Mouse (Mus musculus) kidney, embryonic 15.5 days (tissue): ENCODE data around the gene Daxx. TPM values are rescaled to one million over a fixed set of nuclear protein-coding genes. Genes with fewer than 3 reads are reported as not detected.

Experiments used
- ATAC-seq: fragments of 200-750 bp; cut with Nextera tagmentation; replicated peaks from 2 replicates; pipeline ENCODE4 v1.8.0; 2017; ENCODE audit warnings: moderate TSS enrichment; ENCODE audit not compliant: low FRiP score
- H3K27ac ChIP-seq: fragments of 300-500 bp; sonication (generic); 2 replicates; pipeline ENCODE4 v1.5.1; 2015; ENCODE audit warnings: mild to moderate bottlenecking, inconsistent platforms
- H3K27me3 ChIP-seq: fragments of 300-500 bp; sonication (generic); 2 replicates; pipeline ENCODE4 v1.6.1; 2015; ENCODE audit warnings: inconsistent platforms
- H3K36me3 ChIP-seq: fragments of 300-500 bp; sonication (generic); 2 replicates; pipeline ENCODE4 v1.6.1; 2015; ENCODE audit warnings: inconsistent platforms
- H3K4me1 ChIP-seq: fragments of 300-500 bp; sonication (generic); 2 replicates; pipeline ENCODE4 v1.6.1; 2015; ENCODE audit warnings: inconsistent platforms
- H3K4me2 ChIP-seq: fragments of 300-500 bp; sonication (generic); 2 replicates; pipeline ENCODE4 v1.6.1; 2015; ENCODE audit warnings: moderate library complexity, mild to moderate bottlenecking, inconsistent platforms
- H3K4me3 ChIP-seq: fragments of 300-500 bp; sonication (generic); replicated peaks from 2 replicates; pipeline ENCODE4 v1.5.1; 2015; ENCODE audit warnings: mild to moderate bottlenecking, inconsistent platforms
- H3K9ac ChIP-seq: fragments of 300-500 bp; sonication (generic); 2 replicates; pipeline ENCODE4 v1.6.1; 2015; ENCODE audit warnings: mild to moderate bottlenecking, inconsistent platforms
- H3K9me3 ChIP-seq: fragments of 300-500 bp; sonication (generic); replicated peaks from 2 replicates; pipeline ENCODE4 v1.6.1; 2016; ENCODE audit warnings: inconsistent platforms
- WGBS: fragments of 180-500 bp; shearing (Covaris S2); methylation state at CpG from one replicate; pipeline ENCODE4 v1.1.7; 2015; ENCODE audit warnings: mixed read lengths; 5-methylcytosine and 5-hydroxymethylcytosine counted together
- polyA plus RNA-seq: library from polyadenylated mRNA; unstranded; fragments of >200 nt; fragmentation: Nextera tagmentation; extraction: Ambion mirVana; gene quantifications from 2 replicates; pipeline ENCODE4 v1.2.1, GENCODE M21; 2015

Gene Daxx
- polyA plus RNA-seq, 1 experiment from 2014 or later, result 60.0 TPM

GRCm38 (mm10) chr17:33908331-33909076, 710 bp upstream of the Daxx start:
- H3K27me3 ChIP-seq, result no peaks in the 10 kb centered on the region
- WGBS, result under 1% methylated on average over 44 of the region's 44 CpGs
- H3K36me3 ChIP-seq, result peaks cover 27% of the 10 kb centered on the region
- peak overlapping the region; percentile 66 for H3K4me3 ChIP-seq
- H3K27ac ChIP-seq, result peak overlapping the region; percentile 94
- no peaks in the 10 kb centered on the region for H3K9me3 ChIP-seq
- peaks cover 40% of the 10 kb centered on the region for H3K4me1 ChIP-seq
- H3K4me2 ChIP-seq, result peak overlapping the region; percentile 98
- ATAC-seq, result peak; percentile 63
- peak overlapping the region; percentile 68 for H3K9ac ChIP-seq

GRCm38 (mm10) chr17:33909869-33910250, 646 bp downstream of the Daxx start:
- peaks cover 40% of the 10 kb centered on the region for H3K36me3 ChIP-seq
- 0 out of 2 replicates have a peak, but pooled peaks have one; percentile 6 for ATAC-seq
- H3K4me3 ChIP-seq, result peak overlapping the region; percentile 66
- peaks cover 42% of the 10 kb centered on the region for H3K4me1 ChIP-seq
- H3K9me3 ChIP-seq, result no peaks in the 10 kb centered on the region
- peak overlapping the region; percentile 77 for H3K9ac ChIP-seq
- under 1% methylated on average over 14 of the region's 14 CpGs for WGBS
- peak overlapping the region; percentile 98 for H3K4me2 ChIP-seq
- H3K27me3 ChIP-seq, result no peaks in the 10 kb centered on the region
- peak overlapping the region; percentile 84 for H3K27ac ChIP-seq

- H3K27ac ChIP-seq, result peak overlapping the region; percentile 84
- H3K4me2 ChIP-seq, result peak overlapping the region; percentile 98
- no peaks in the 10 kb centered on the region for H3K9me3 ChIP-seq
- H3K4me1 ChIP-seq, result peaks cover 48% of the 10 kb centered on the region
- peak overlapping the region; percentile 77 for H3K9ac ChIP-seq
- WGBS, result 41% methylated on average over 11 of the region's 11 CpGs
- no peak for ATAC-seq
- no peaks in the 10 kb centered on the region for H3K27me3 ChIP-seq
- H3K4me3 ChIP-seq, result peak overlapping the region; percentile 66
- H3K36me3 ChIP-seq, result peaks cover 45% of the 10 kb centered on the region
Observed at GRCm38 (mm10) chr17:33910346-33911051, 1.3 kb downstream of the Daxx start.

DNA sequence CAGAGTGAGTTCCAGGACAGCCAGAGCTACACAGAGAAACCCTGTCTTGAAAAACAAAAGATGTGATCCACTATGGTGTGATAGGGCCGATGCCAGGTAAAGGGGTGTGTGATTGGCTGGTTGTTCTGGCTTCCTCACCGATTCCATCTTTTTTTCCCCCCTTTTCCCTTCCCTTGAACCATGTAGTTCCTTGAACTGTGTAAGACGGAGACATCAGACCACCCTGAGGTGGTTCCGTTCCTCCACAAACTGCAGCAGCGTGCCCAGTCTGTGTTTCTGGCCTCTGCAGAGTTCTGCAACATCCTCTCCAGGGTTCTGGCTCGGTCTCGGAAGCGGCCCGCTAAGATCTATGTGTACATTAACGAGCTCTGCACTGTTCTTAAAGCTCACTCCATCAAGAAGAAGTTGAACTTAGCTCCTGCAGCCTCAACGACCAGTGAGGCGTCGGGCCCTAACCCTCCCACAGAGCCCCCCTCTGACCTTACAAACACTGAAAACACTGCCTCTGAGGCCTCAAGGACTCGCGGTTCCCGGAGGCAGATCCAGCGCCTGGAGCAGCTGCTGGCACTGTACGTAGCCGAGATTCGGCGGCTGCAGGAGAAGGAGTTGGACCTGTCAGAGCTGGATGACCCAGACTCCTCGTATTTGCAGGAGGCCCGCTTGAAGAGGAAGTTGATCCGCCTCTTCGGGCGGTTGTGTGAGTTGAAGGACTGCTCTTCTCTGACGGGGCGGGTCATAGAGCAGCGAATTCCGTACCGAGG, 2.0 kb downstream of the Daxx start:
- 62% methylated on average over 31 of the region's 31 CpGs for WGBS
- no peak for ATAC-seq

DNA sequence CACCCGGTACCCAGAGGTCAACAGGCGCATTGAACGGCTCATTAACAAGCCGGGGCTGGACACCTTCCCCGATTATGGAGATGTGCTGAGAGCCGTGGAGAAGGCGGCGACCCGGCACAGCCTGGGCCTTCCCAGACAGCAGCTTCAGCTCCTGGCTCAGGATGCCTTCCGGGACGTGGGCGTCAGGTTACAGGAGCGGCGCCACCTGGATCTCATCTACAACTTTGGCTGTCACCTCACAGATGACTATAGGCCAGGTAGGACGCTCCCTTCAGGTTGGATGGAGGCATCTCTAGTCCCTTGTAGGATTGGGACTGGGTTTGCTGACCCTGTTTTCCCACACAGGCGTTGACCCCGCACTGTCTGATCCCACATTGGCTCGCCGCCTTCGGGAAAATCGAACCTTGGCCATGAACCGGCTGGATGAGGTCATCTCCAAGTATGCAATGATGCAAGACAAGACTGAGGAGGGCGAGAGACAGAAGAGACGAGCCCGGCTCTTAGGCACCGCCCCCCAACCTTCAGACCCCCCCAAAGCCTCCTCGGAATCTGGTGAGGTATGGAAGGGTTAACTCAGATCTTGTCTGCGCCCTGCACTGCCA, 2.7 kb downstream of the Daxx start:
- ATAC-seq, result no peak
- Histone ChIP-seq H3K27me3 (no peaks in the 10 kb centered on the region), H3K4me3 (peak overlapping the region; percentile 14), H3K36me3 (peaks cover 45% of the 10 kb centered on the region), H3K4me2 (peak overlapping the region; percentile 98), H3K27ac (peak overlapping the region; percentile 51), H3K4me1 (peaks cover 55% of the 10 kb centered on the region), H3K9me3 (no peaks in the 10 kb centered on the region), H3K9ac (peak overlapping the region; percentile 5; the same call in 1 of the 2 replicates)
- 49% methylated on average over 28 of the region's 28 CpGs for WGBS

More for the DNA sequence above, 2.0 kb downstream of the Daxx start:
- Histone ChIP-seq H3K4me1 (peaks cover 49% of the 10 kb centered on the region), H3K27ac (peak overlapping the region; percentile 51), H3K27me3 (no peaks in the 10 kb centered on the region), H3K4me2 (peak overlapping the region; percentile 98), H3K36me3 (peaks cover 45% of the 10 kb centered on the region), H3K9ac (0 out of 2 replicates have a peak overlapping the region, but pooled peaks have one; percentile 5), H3K9me3 (no peaks in the 10 kb centered on the region), H3K4me3 (peak overlapping the region; percentile 14)

- Histone ChIP-seq H3K9me3 (no peaks in the 10 kb centered on the region), H3K4me3 (no peak overlapping the region), H3K27me3 (no peaks in the 10 kb centered on the region), H3K36me3 (peaks cover 51% of the 10 kb centered on the region), H3K9ac (no peak overlapping the region), H3K4me2 (no peak overlapping the region), H3K4me1 (peaks cover 60% of the 10 kb centered on the region), H3K27ac (no peak overlapping the region)
- ATAC-seq, result no peak
- WGBS, result 89% methylated on average over 10 of the region's 10 CpGs
Observed at GRCm38 (mm10) chr17:33913264-33913663, 4.0 kb downstream of the Daxx start.

GRCm38 (mm10) chr17:33913905-33914304, 4.7 kb downstream of the Daxx start:
- Histone ChIP-seq H3K9me3 (no peaks in the 10 kb centered on the region), H3K36me3 (peaks cover 54% of the 10 kb centered on the region), H3K4me3 (no peak overlapping the region), H3K9ac (no peak overlapping the region), H3K27ac (no peak overlapping the region), H3K27me3 (no peaks in the 10 kb centered on the region), H3K4me2 (no peak overlapping the region), H3K4me1 (peaks cover 63% of the 10 kb centered on the region)
- 93% methylated on average over 8 of the region's 8 CpGs for WGBS
- ATAC-seq, result no peak

DNA sequence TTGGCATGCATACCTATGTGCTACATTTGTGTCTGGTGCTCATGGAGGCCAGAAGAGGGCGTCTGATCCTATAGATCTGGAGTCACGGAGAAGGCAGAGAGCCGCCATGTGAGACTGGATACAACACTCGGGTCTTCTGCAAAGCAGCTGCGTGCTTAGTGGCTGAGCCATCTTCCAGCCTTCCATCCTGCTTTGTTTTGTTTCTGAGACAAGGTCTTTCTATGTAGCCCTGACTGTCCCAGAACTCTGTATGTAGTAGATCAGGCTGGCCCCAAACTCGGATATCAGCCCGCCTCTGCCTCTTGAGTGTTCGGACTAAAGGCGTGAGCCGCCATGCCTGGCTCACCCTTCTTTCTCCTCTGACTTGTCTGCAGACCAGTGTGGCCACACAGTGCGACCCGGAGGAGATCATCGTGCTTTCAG, 5.8 kb downstream of the Daxx start:
- WGBS, result 79% methylated on average over 13 of the region's 13 CpGs
- Histone ChIP-seq H3K36me3 (peaks cover 54% of the 10 kb centered on the region), H3K9ac (no peak overlapping the region), H3K4me1 (peaks cover 72% of the 10 kb centered on the region), H3K27me3 (no peaks in the 10 kb centered on the region), H3K4me3 (peak overlapping the region; percentile 64; the same call in 1 of the 2 replicates), H3K27ac (peak overlapping the region; percentile 10; the same call in 1 of the 2 replicates), H3K9me3 (no peaks in the 10 kb centered on the region), H3K4me2 (peak overlapping the region; percentile 62)
- no peak for ATAC-seq

DNA sequence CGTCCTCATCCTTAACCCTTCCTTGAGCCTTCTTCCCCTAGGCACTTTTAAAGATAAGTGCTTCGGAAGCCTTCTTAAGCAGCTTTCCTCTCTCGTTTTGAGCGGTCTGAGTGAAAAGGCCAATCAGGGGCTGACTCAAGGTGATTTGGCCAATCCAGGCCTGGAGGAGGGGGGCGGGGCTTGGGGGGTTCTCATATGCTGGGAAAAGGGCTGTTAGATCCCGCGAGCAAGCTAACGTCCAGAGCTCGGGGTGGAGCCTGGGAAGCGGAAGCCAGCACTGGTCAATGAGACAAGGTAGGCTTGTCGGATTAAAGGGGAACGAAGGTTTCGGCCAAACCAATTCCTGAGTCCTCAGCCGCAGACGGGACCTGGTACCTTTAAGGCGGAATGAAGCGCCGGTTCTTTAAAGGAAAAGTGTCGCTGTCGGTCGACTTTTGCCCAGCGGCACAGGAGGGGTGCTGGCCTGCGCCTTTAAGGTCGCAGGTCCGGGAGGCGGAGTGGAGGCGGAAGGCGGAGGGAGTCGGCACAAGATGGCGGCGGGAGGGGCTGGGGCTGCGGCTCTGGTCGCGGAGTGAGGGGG, 6.5 kb downstream of the Daxx start, which contains the start of the genes Tapbp and Zbtb22:
Gene Tapbp (plus strand): TSS at position 229 of the 580 bp plus-strand sequence.
Gene Zbtb22 (plus strand): TSS at position 234 of the 580 bp plus-strand sequence.
- peak within 1 kb of the TSS; percentile 92 for H3K27ac ChIP-seq
- H3K9ac ChIP-seq, result peak within 1 kb of the TSS; percentile 57
- no peaks in the 10 kb centered on the region for H3K27me3 ChIP-seq
- peak within 1 kb of the TSS; percentile 64 for H3K4me3 ChIP-seq
- peaks cover 52% of the 10 kb centered on the region for H3K36me3 ChIP-seq
- WGBS, result under 1% methylated on average over 34 of the region's 34 CpGs
- peak; percentile 92 for ATAC-seq
- no peaks in the 10 kb centered on the region for H3K9me3 ChIP-seq
- peak within 1 kb of the TSS; percentile 62 for H3K4me2 ChIP-seq
- peaks cover 72% of the 10 kb centered on the region for H3K4me1 ChIP-seq

GRCm38 (mm10) chr17:33916294-33916693, 7.1 kb downstream of the Daxx start:
- Histone ChIP-seq H3K27ac (peak overlapping the region; percentile 92), H3K4me1 (peaks cover 71% of the 10 kb centered on the region), H3K4me2 (peak overlapping the region; percentile 62), H3K27me3 (no peaks in the 10 kb centered on the region), H3K36me3 (peaks cover 47% of the 10 kb centered on the region), H3K9me3 (no peaks in the 10 kb centered on the region), H3K4me3 (peak overlapping the region; percentile 64), H3K9ac (peak overlapping the region; percentile 57)
- ATAC-seq, result peak; percentile 16
- WGBS, result 1% methylated on average over 20 of the region's 20 CpGs
